Mouse (Mus musculus): ENCODE results near the gene Zbtb37. TPM values are rescaled to one million over a fixed set of nuclear protein-coding genes. Genes with fewer than 3 reads are reported as not detected.

Gene Zbtb37
- polyA plus RNA-seq, 1 experiment from 2014 or later = 7.8 TPM

GRCm38 (mm10) chr1:160978071-160978735 lies 56.4 kb downstream of the Zbtb37 start, which contains the start of gene Serpinc1:
Gene Serpinc1 (plus strand): TSS chr1:160978585.
- Histone ChIP-seq H3K9me3 (ENCODE audit: control insufficient read depth, low read length) (no peaks in the 10 kb centered on the region), H3K4me3 (ENCODE audit: low read depth, low read length) (no peak within 1 kb of the TSS), H3K4me1 (ENCODE audit: control insufficient read depth, insufficient read depth, low read length) (no peaks in the 10 kb centered on the region), H3K27ac (replicated peaks; ENCODE audit: low read depth, low read length) (no peak within 1 kb of the TSS), H3K36me3 (ENCODE audit: control insufficient read depth, insufficient read depth, low read length) (peaks cover 6% of the 10 kb centered on the region), H3K9ac (ENCODE audit: low read depth, low read length) (no peak within 1 kb of the TSS), H3K27me3 (replicated peaks; ENCODE audit: control insufficient read depth, insufficient read depth, low read length) (no peaks in the 10 kb centered on the region), H3K4me2 (ENCODE audit: low read depth, low read length) (no peak within 1 kb of the TSS)
- ATAC-seq (ENCODE audit: low read depth) (no peak), DNase-seq (ENCODE audit: low spot score) (no peak)
- 82% methylated on average over 4 of the region's 4 CpGs for WGBS

DNA sequence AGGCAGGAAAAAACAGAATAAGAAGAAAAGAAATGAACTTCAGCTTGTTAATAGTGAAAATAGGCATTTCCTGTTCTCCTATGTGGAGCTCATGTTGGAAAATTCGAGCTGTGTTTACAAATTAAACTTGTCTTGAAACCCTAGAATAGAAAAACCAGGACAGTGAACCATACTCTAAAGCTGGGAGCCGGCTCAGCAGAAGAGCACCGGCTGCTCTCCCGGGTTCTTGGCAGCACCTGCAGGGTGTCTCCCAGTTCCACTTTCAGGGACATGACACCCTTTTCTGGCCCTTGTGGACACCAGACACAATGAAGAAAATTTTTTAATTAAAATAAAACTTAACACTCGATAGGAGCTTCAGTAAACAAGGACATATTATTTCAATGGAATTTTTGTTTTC lies 66.0 kb downstream of the Zbtb37 start:
- ATAC-seq (ENCODE audit: low read depth) (no peak), DNase-seq (ENCODE audit: low spot score) (no peak)
- no peak overlapping the region for H3K27ac ChIP-seq (replicated peaks; ENCODE audit: low read depth, low read length)
- no peak overlapping the region for H3K9ac ChIP-seq (ENCODE audit: low read depth, low read length)
- 77% methylated on average over 5 of the region's 5 CpGs for WGBS
- no peaks in the 10 kb centered on the region for H3K27me3 ChIP-seq (replicated peaks; ENCODE audit: control insufficient read depth, insufficient read depth, low read length)
- no peak overlapping the region for H3K4me3 ChIP-seq (ENCODE audit: low read depth, low read length)
- H3K9me3 ChIP-seq (ENCODE audit: control insufficient read depth, low read length) = no peaks in the 10 kb centered on the region
- no peaks in the 10 kb centered on the region for H3K4me1 ChIP-seq (ENCODE audit: control insufficient read depth, insufficient read depth, low read length)
- no peak overlapping the region for H3K4me2 ChIP-seq (ENCODE audit: low read depth, low read length)
- peaks cover 77% of the 10 kb centered on the region for H3K36me3 ChIP-seq (ENCODE audit: control insufficient read depth, insufficient read depth, low read length)

- ATAC-seq (ENCODE audit: low read depth) (no peak), DNase-seq (ENCODE audit: low spot score) (no peak)
- Histone ChIP-seq H3K4me2 (ENCODE audit: low read depth, low read length) (no peak overlapping the region), H3K9ac (ENCODE audit: low read depth, low read length) (no peak overlapping the region), H3K4me3 (ENCODE audit: low read depth, low read length) (no peak overlapping the region), H3K36me3 (ENCODE audit: control insufficient read depth, insufficient read depth, low read length) (peaks cover 82% of the 10 kb centered on the region), H3K4me1 (ENCODE audit: control insufficient read depth, insufficient read depth, low read length) (no peaks in the 10 kb centered on the region), H3K27me3 (replicated peaks; ENCODE audit: control insufficient read depth, insufficient read depth, low read length) (no peaks in the 10 kb centered on the region), H3K9me3 (ENCODE audit: control insufficient read depth, low read length) (no peaks in the 10 kb centered on the region), H3K27ac (replicated peaks; ENCODE audit: low read depth, low read length) (no peak overlapping the region)
- 78% methylated on average over 1 of the region's 1 CpGs for WGBS
Measured at GRCm38 (mm10) chr1:160967268-160967667, 67.4 kb downstream of the Zbtb37 start.

- 98% methylated on average over 7 of the region's 7 CpGs for WGBS
- Histone ChIP-seq H3K4me3 (ENCODE audit: low read depth, low read length) (no peak overlapping the region), H3K9me3 (ENCODE audit: control insufficient read depth, low read length) (no peaks in the 10 kb centered on the region), H3K4me2 (ENCODE audit: low read depth, low read length) (no peak overlapping the region), H3K9ac (ENCODE audit: low read depth, low read length) (no peak overlapping the region), H3K36me3 (ENCODE audit: control insufficient read depth, insufficient read depth, low read length) (peaks cover 88% of the 10 kb centered on the region), H3K27ac (replicated peaks; ENCODE audit: low read depth, low read length) (no peak overlapping the region), H3K4me1 (ENCODE audit: control insufficient read depth, insufficient read depth, low read length) (no peaks in the 10 kb centered on the region), H3K27me3 (replicated peaks; ENCODE audit: control insufficient read depth, insufficient read depth, low read length) (no peaks in the 10 kb centered on the region)
- DNase-seq (ENCODE audit: low spot score) (no peak), ATAC-seq (ENCODE audit: low read depth) (no peak)
Measured at GRCm38 (mm10) chr1:160963199-160963598, 71.5 kb downstream of the Zbtb37 start.

Other genes with a start within 250 kb of the Zbtb37 start
- gene Rabgap1l, start 241.6 kb downstream of the Zbtb37 start, polyA plus RNA-seq (2014; fragmentation: Nextera tagmentation; extraction: Ambion mirVana) = 16.3 and 18.9 TPM in 2 replicates
- 8.1 and 8.5 TPM in 2 replicates for gene Rc3h1, start 128.4 kb downstream of the Zbtb37 start, polyA plus RNA-seq (2014; fragmentation: Nextera tagmentation; extraction: Ambion mirVana)
- 1.9 and 2.6 TPM in 2 replicates for gene Serpinc1, start 56.3 kb downstream of the Zbtb37 start, polyA plus RNA-seq (2014; fragmentation: Nextera tagmentation; extraction: Ambion mirVana)
- 24.2 and 31.2 TPM in 2 replicates for gene Dars2, start 35.8 kb upstream of the Zbtb37 start, polyA plus RNA-seq (2014; fragmentation: Nextera tagmentation; extraction: Ambion mirVana)
- gene Cenpl, start 35.9 kb upstream of the Zbtb37 start, polyA plus RNA-seq (2014; fragmentation: Nextera tagmentation; extraction: Ambion mirVana) = 22.6 and 25.6 TPM in 2 replicates
- 18.2 and 21.9 TPM in 2 replicates for gene Klhl20, start 96.7 kb upstream of the Zbtb37 start, polyA plus RNA-seq (2014; fragmentation: Nextera tagmentation; extraction: Ambion mirVana)
- gene Ankrd45, start 107.8 kb upstream of the Zbtb37 start, polyA plus RNA-seq (2014; fragmentation: Nextera tagmentation; extraction: Ambion mirVana) = 2.2 and 3.8 TPM in 2 replicates
- not detected in 2 replicates for gene Tex50, start 124.5 kb upstream of the Zbtb37 start, polyA plus RNA-seq (2014; fragmentation: Nextera tagmentation; extraction: Ambion mirVana)
- 325 and 357 TPM in 2 replicates for gene Prdx6, start 216.4 kb upstream of the Zbtb37 start, polyA plus RNA-seq (2014; fragmentation: Nextera tagmentation; extraction: Ambion mirVana)